Mouse (Mus musculus): ENCODE data around the gene Ccdc106. TPM values are rescaled to one million over a fixed set of nuclear protein-coding genes. Genes with fewer than 3 reads are reported as not detected.
A peak's percentile ranks its signal among the peaks of the same experiment; 100 is the strongest.

The Ccdc106 gene
- polyA plus RNA-seq, 1 experiment from 2014 or later, result 1.9 TPM

DNA sequence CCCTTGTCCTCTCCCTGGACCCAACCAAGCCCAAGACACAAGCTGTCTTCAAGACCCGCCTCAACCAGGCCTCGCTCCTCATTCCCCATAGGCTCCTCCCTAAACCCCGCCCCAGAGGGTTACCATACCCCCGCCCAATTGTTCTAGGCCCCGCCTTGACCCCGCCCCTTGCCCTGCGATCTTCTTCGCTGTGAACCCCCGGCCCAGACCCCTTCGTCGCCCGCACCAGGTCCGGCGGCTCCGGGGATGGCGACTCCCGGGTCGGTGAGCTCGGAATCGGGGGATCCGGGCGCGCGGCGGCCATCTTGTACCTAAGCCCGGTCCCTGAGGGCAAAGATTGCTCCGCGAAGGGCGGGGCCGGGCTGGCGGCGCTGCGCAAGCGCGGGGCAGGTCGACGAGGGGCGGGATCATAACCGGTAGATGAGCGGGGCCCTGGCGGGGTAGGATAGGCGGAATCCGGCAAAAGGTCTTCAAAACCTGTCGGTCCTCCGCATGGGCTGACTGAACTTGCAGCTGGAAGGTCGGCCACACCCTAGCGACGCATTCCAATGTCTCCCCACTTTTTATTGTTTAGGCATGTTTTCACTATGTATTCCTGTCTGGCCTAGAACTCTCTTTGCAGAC is 17.9 kb downstream of the Ccdc106 start, which contains the start of gene Zfp784:
TSS of gene Zfp784 (minus strand) at position 338 of the 624 bp plus-strand sequence.
- peaks cover 2 to 11% of the 10 kb centered on the region in 2 experiments; a peak in 3 of 4 replicates for H3K4me1 ChIP-seq (ENCODE audit: control insufficient read depth in 2 of 2, insufficient read depth in 2 of 2, low read length in 2 of 2)
- H3K4me3 ChIP-seq (ENCODE audit: control insufficient read depth in 1 of 2, insufficient read depth in 1 of 2, low read depth in 1 of 2, low read length in 2 of 2), result peak within 1 kb of the TSS; percentile 66 to 75
- peak; percentile 92 for ATAC-seq (ENCODE audit: insufficient number of reproducible peaks, insufficient read depth, low FRiP score, low read depth)
- under 1% methylated on average over 48 of the region's 48 CpGs for WGBS
- peaks cover 34% of the 10 kb centered on the region for H3K36me3 ChIP-seq (ENCODE audit: control insufficient read depth, insufficient read depth, low read length)
- peak within 1 kb of the TSS; percentile 65 for H3K4me2 ChIP-seq (ENCODE audit: low read length)
- H3K9ac ChIP-seq (ENCODE audit: low read length), result peak within 1 kb of the TSS; percentile 76
- peak within 1 kb of the TSS; percentile 86 to 94 for H3K27ac ChIP-seq (replicated peaks in 1 of 2; ENCODE audit: control insufficient read depth in 1 of 2, insufficient read depth in 1 of 2, low read depth in 2 of 2, low read length in 2 of 2)
- H3K27me3 ChIP-seq (ENCODE audit: control insufficient read depth, insufficient read depth, low read length), result no peaks in the 10 kb centered on the region
- H3K9me3 ChIP-seq (ENCODE audit: control insufficient read depth, low read length), result no peaks in the 10 kb centered on the region

GRCm38 (mm10) chr7:5038940-5039339 is 18.6 kb downstream of the Ccdc106 start:
- Histone ChIP-seq H3K4me2 (ENCODE audit: low read length) (peak overlapping the region; percentile 65), H3K4me1 (ENCODE audit: control insufficient read depth in 2 of 2, insufficient read depth in 2 of 2, low read length in 2 of 2) (peaks cover 2 to 11% of the 10 kb centered on the region in 2 experiments; a peak in 3 of 4 replicates), H3K36me3 (ENCODE audit: control insufficient read depth, insufficient read depth, low read length) (peaks cover 27% of the 10 kb centered on the region), H3K4me3 (ENCODE audit: control insufficient read depth in 1 of 2, insufficient read depth in 1 of 2, low read depth in 1 of 2, low read length in 2 of 2) (peak overlapping the region; percentile 66 to 75; a peak in 3 of 4 replicates), H3K9ac (ENCODE audit: low read length) (peak overlapping the region; percentile 76), H3K27ac (replicated peaks in 1 of 2; ENCODE audit: control insufficient read depth in 1 of 2, insufficient read depth in 1 of 2, low read depth in 2 of 2, low read length in 2 of 2) (peak overlapping the region in 1 of 2 experiments; percentile 94; a peak in 1 of 4 replicates), H3K27me3 (ENCODE audit: control insufficient read depth, insufficient read depth, low read length) (no peaks in the 10 kb centered on the region), H3K9me3 (ENCODE audit: control insufficient read depth, low read length) (no peaks in the 10 kb centered on the region)
- WGBS, result 30% methylated on average over 5 of the region's 5 CpGs
- no peak for ATAC-seq (ENCODE audit: insufficient number of reproducible peaks, insufficient read depth, low FRiP score, low read depth)

GRCm38 (mm10) chr7:5044981-5045380 is 24.6 kb downstream of the Ccdc106 start:
- Histone ChIP-seq H3K4me3 (ENCODE audit: control insufficient read depth in 1 of 2, insufficient read depth in 1 of 2, low read depth in 1 of 2, low read length in 2 of 2) (no peak overlapping the region), H3K9ac (ENCODE audit: low read length) (no peak overlapping the region), H3K36me3 (ENCODE audit: control insufficient read depth, insufficient read depth, low read length) (peaks cover 4% of the 10 kb centered on the region; the same call in 1 of the 2 replicates), H3K27ac (replicated peaks in 1 of 2; ENCODE audit: control insufficient read depth in 1 of 2, insufficient read depth in 1 of 2, low read depth in 2 of 2, low read length in 2 of 2) (no peak overlapping the region), H3K4me2 (ENCODE audit: low read length) (no peak overlapping the region), H3K27me3 (ENCODE audit: control insufficient read depth, insufficient read depth, low read length) (no peaks in the 10 kb centered on the region), H3K4me1 (ENCODE audit: control insufficient read depth in 2 of 2, insufficient read depth in 2 of 2, low read length in 2 of 2) (no peaks in the 10 kb centered on the region), H3K9me3 (ENCODE audit: control insufficient read depth, low read length) (no peaks in the 10 kb centered on the region)
- WGBS, result 51% methylated on average over 2 of the region's 2 CpGs
- ATAC-seq (ENCODE audit: insufficient number of reproducible peaks, insufficient read depth, low FRiP score, low read depth), result no peak

- Histone ChIP-seq H3K27ac (replicated peaks in 1 of 2; ENCODE audit: control insufficient read depth in 1 of 2, insufficient read depth in 1 of 2, low read depth in 2 of 2, low read length in 2 of 2) (no peak overlapping the region), H3K36me3 (ENCODE audit: control insufficient read depth, insufficient read depth, low read length) (peaks cover 4% of the 10 kb centered on the region; the same call in 1 of the 2 replicates), H3K27me3 (ENCODE audit: control insufficient read depth, insufficient read depth, low read length) (no peaks in the 10 kb centered on the region), H3K4me1 (ENCODE audit: control insufficient read depth in 2 of 2, insufficient read depth in 2 of 2, low read length in 2 of 2) (peaks cover 3 to 7% of the 10 kb centered on the region in 2 experiments; a peak in 3 of 4 replicates), H3K9ac (ENCODE audit: low read length) (no peak overlapping the region), H3K4me3 (ENCODE audit: control insufficient read depth in 1 of 2, insufficient read depth in 1 of 2, low read depth in 1 of 2, low read length in 2 of 2) (no peak overlapping the region), H3K9me3 (ENCODE audit: control insufficient read depth, low read length) (no peaks in the 10 kb centered on the region), H3K4me2 (ENCODE audit: low read length) (no peak overlapping the region)
- no peak for ATAC-seq (ENCODE audit: insufficient number of reproducible peaks, insufficient read depth, low FRiP score, low read depth)
- 64% methylated on average over 2 of the region's 2 CpGs for WGBS
Observed at GRCm38 (mm10) chr7:5046112-5046511, 25.8 kb downstream of the Ccdc106 start.

DNA sequence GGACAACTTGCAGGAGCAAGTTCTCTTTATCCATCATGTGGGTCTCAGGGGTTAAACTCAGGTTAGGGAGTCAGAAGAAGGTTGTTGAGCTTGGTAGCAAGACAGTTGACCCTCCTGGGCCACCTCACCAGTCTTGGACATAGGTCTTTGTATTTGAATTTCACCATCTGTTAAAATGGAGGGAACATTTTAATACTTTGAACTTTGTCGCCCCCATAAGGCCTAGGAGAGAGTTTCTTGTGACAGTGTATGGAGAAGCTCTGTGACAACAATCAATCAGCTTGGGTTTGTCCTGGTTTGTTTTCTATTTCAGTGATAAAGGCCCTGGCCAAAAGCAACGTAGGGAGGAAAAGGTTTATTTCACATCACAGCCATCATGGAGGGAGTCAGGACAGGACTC is 27.0 kb downstream of the Ccdc106 start:
- H3K27me3 ChIP-seq (ENCODE audit: control insufficient read depth, insufficient read depth, low read length), result peaks cover 6% of the 10 kb centered on the region
- no peaks in the 10 kb centered on the region for H3K9me3 ChIP-seq (ENCODE audit: control insufficient read depth, low read length)
- H3K36me3 ChIP-seq (ENCODE audit: control insufficient read depth, insufficient read depth, low read length), result no peaks in the 10 kb centered on the region
- no peak overlapping the region for H3K9ac ChIP-seq (ENCODE audit: low read length)
- no peak overlapping the region for H3K4me3 ChIP-seq (ENCODE audit: control insufficient read depth in 1 of 2, insufficient read depth in 1 of 2, low read depth in 1 of 2, low read length in 2 of 2)
- H3K4me2 ChIP-seq (ENCODE audit: low read length), result no peak overlapping the region
- 15% methylated on average over 2 of the region's 2 CpGs for WGBS
- no peak overlapping the region for H3K27ac ChIP-seq (replicated peaks in 1 of 2; ENCODE audit: control insufficient read depth in 1 of 2, insufficient read depth in 1 of 2, low read depth in 2 of 2, low read length in 2 of 2)
- no peak for ATAC-seq (ENCODE audit: insufficient number of reproducible peaks, insufficient read depth, low FRiP score, low read depth)
- H3K4me1 ChIP-seq (ENCODE audit: control insufficient read depth in 2 of 2, insufficient read depth in 2 of 2, low read length in 2 of 2), result peaks cover 4 to 13% of the 10 kb centered on the region in 2 experiments

DNA sequence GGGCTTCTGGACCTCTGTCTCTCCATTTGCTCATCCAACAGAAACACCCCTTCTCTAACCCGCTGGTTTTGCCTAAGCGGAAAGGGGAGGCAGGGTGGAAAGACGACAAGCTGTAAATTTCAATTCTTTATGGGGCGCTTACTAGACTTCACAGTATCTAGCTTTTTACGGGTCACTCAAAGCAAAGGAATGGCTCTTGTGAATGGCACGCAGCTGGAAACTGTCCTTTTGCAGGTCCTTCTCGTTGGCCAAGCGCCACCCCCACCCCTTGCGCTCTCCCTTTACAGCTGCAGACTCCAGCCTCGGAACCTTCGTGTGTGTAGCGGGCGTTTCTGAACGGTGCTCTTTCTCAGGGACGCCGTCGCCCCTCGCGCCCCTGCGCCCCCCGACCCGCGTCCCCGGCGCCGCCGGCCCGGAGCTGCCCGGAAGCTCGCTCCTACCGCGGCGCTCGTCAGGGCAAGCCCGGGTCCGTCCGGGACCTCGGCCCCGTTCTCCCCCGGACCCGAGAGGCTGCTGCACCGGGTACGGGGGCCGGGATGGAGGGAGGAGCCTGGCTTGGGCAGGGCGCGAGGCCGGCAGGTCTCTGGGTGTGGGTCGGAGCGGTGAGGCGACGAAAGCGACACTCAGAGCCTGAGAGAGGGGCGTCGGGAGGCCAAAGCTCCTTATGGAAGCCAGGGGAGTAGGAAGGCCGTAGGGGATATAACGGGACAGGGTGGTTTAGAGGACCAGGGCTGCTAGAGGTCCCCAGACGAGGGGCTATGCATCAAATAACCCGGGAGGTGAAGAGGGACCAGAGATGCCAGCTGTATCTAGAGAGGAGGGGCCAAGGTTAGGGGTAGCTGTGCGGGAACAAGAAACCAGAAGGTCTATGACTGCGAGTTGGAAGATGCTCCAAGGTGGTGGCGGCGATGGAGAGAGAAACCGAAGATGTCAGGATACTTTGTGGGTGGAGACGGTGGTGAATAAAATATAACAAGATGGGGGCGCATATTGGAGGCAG is 31.1 kb downstream of the Ccdc106 start, which contains the start of gene Zfp580:
TSS of gene Zfp580 (plus strand) at position 346 of the 1,000 bp plus-strand sequence.
- Histone ChIP-seq H3K9ac (ENCODE audit: low read length) (peak within 1 kb of the TSS; percentile 86), H3K9me3 (ENCODE audit: control insufficient read depth, low read length) (no peaks in the 10 kb centered on the region), H3K4me2 (ENCODE audit: low read length) (peak within 1 kb of the TSS; percentile 94), H3K27ac (replicated peaks in 1 of 2; ENCODE audit: control insufficient read depth in 1 of 2, insufficient read depth in 1 of 2, low read depth in 2 of 2, low read length in 2 of 2) (peak within 1 kb of the TSS in 1 of 2 experiments; percentile 55; a peak in 2 of 4 replicates), H3K4me1 (ENCODE audit: control insufficient read depth in 2 of 2, insufficient read depth in 2 of 2, low read length in 2 of 2) (peaks cover 9 to 32% of the 10 kb centered on the region in 2 experiments), H3K4me3 (ENCODE audit: control insufficient read depth in 1 of 2, insufficient read depth in 1 of 2, low read depth in 1 of 2, low read length in 2 of 2) (peak within 1 kb of the TSS; percentile 67 to 77), H3K27me3 (ENCODE audit: control insufficient read depth, insufficient read depth, low read length) (peaks cover 48% of the 10 kb centered on the region), H3K36me3 (ENCODE audit: control insufficient read depth, insufficient read depth, low read length) (no peaks in the 10 kb centered on the region)
- WGBS, result 2% methylated on average over 65 of the region's 65 CpGs
- ATAC-seq (ENCODE audit: insufficient number of reproducible peaks, insufficient read depth, low FRiP score, low read depth), result peak; percentile 78

DNA sequence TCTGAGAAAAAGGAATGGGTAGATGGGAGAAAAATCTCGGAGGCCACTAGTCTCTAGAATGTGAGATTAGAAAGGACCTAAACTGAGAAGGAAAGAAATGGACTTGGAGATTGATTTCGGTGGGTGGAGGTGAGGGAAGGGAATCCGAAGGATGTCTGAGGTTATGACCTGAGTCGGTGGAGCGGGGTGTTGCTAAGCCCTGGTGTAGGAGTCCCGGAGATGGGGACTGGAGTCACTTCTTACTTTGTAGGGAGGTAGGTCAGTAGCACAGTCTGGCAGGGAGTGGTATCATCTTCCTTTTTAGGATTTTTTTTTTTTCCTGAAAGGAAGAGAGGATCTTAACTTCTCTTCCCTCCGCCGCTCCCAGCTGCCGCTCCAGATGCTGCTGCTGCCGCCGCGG is 32.1 kb downstream of the Ccdc106 start:
- Histone ChIP-seq H3K4me3 (ENCODE audit: control insufficient read depth in 1 of 2, insufficient read depth in 1 of 2, low read depth in 1 of 2, low read length in 2 of 2) (peak overlapping the region; percentile 21 to 77), H3K27me3 (ENCODE audit: control insufficient read depth, insufficient read depth, low read length) (peaks cover 57% of the 10 kb centered on the region), H3K4me1 (ENCODE audit: control insufficient read depth in 2 of 2, insufficient read depth in 2 of 2, low read length in 2 of 2) (peaks cover 10 to 38% of the 10 kb centered on the region in 2 experiments), H3K36me3 (ENCODE audit: control insufficient read depth, insufficient read depth, low read length) (no peaks in the 10 kb centered on the region), H3K27ac (replicated peaks in 1 of 2; ENCODE audit: control insufficient read depth in 1 of 2, insufficient read depth in 1 of 2, low read depth in 2 of 2, low read length in 2 of 2) (no peak overlapping the region), H3K4me2 (ENCODE audit: low read length) (peak overlapping the region; percentile 94), H3K9ac (ENCODE audit: low read length) (peak overlapping the region; percentile 57), H3K9me3 (ENCODE audit: control insufficient read depth, low read length) (no peaks in the 10 kb centered on the region)
- WGBS, result 4% methylated on average over 11 of the region's 12 CpGs
- no peak for ATAC-seq (ENCODE audit: insufficient number of reproducible peaks, insufficient read depth, low FRiP score, low read depth)

Data from heart, embryonic 14.5 days (tissue).